In genomic region chr9:63377270-63378142, GRCm38 (mm10) we compare ENCODE assay signal across 8 mouse cellular contexts. TPM values are rescaled to one million over a fixed set of nuclear protein-coding genes. Genes with fewer than 3 reads are reported as not detected.
DNase-seq lines count a peak whose midpoint lies in the region; ATAC-seq and TF ChIP-seq lines count a peak whose summit lies in the region.

Gene Map2k5, minus strand, starts transcription at chr9:63377902.

- peak within 1 kb of the TSS; percentile 75 for H3K9ac ChIP-seq in kidney, embryonic 15.5 days

- no peak for TF ChIP-seq POLR2A in bone marrow macrophage, adult 2 months (IDR thresholded peaks at IDR 0.05; ENCODE audit: borderline replicate concordance, low read depth, low read length)
- TF ChIP-seq POLR2A in embryonic fibroblast, embryonic 13.5 days (IDR thresholded peaks at IDR 0.05; ENCODE audit: low read depth, low read length): peak; percentile 68; the same call in 1 of the 2 replicates

- H3K4me2 ChIP-seq in kidney, embryonic 15.5 days: peak within 1 kb of the TSS; percentile 86

- H3K4me3 ChIP-seq in bone marrow macrophage, adult 2 months (ENCODE audit: insufficient read depth, low read length): peak within 1 kb of the TSS; percentile 91
- H3K4me3 ChIP-seq in embryonic fibroblast, embryonic 13.5 days (ENCODE audit: insufficient read depth, low read length): peak within 1 kb of the TSS; percentile 76
- peak within 1 kb of the TSS; percentile 73 for H3K4me3 ChIP-seq in kidney, embryonic 15.5 days (replicated peaks)

- no peaks in the 10 kb centered on the region for H3K9me3 ChIP-seq in kidney, embryonic 15.5 days (replicated peaks)

- no peak for TF ChIP-seq CTCF in bone marrow macrophage, adult 2 months (IDR thresholded peaks at IDR 0.05; ENCODE audit: low read depth, low read length)
- no peak for TF ChIP-seq CTCF in embryonic fibroblast, embryonic 13.5 days (IDR thresholded peaks at IDR 0.05; ENCODE audit: borderline replicate concordance, insufficient read depth, low read length)

- H3K4me1 ChIP-seq in bone marrow macrophage, adult 2 months (ENCODE audit: control insufficient read depth, insufficient read depth, low read length): peaks cover 15% of the 10 kb centered on the region
- no peaks in the 10 kb centered on the region; the same call in 1 of the 2 replicates for H3K4me1 ChIP-seq in embryonic fibroblast, embryonic 13.5 days (ENCODE audit: control insufficient read depth, insufficient read depth, low read length)
- peaks cover 29% of the 10 kb centered on the region for H3K4me1 ChIP-seq in kidney, embryonic 15.5 days

- H3K36me3 ChIP-seq in kidney, embryonic 15.5 days: peaks cover 21% of the 10 kb centered on the region; the same call in 1 of the 2 replicates

- no peaks in the 10 kb centered on the region for H3K27me3 ChIP-seq in kidney, embryonic 15.5 days

- under 1% methylated on average over 58 of the region's 58 CpGs for WGBS in kidney, embryonic 15.5 days

- ATAC-seq in kidney, embryonic 15.5 days (replicated peaks; ENCODE audit: low FRiP score): peak; percentile 95
- peak; percentile 98 for ATAC-seq in monocyte, adult 5-6 weeks (replicated peaks; ENCODE audit: insufficient number of reproducible peaks, low FRiP score, low TSS enrichment, poor library complexity, severe bottlenecking)

- DNase-seq in A20 (ENCODE audit: low read depth, low spot score) (peak; percentile 94), liver (peak; percentile 93)
- peak; percentile 90 for DNase-seq in heart, adult 9 months (ENCODE audit: low spot score in 2 of 2)
- DNase-seq in spleen, postnatal 4 days (ENCODE audit: low spot score in 2 of 2): peak; percentile 90 to 96

- peak within 1 kb of the TSS; percentile 82 for H3K27ac ChIP-seq in bone marrow macrophage, adult 2 months (ENCODE audit: insufficient read depth, low read depth, low read length)
- peak within 1 kb of the TSS; percentile 28; the same call in 1 of the 2 replicates for H3K27ac ChIP-seq in embryonic fibroblast, embryonic 13.5 days (ENCODE audit: insufficient read depth, low read length)
- peak within 1 kb of the TSS; percentile 91 for H3K27ac ChIP-seq in kidney, embryonic 15.5 days

RNA-seq across cellular contexts. Expression of gene Map2k5, which starts in this region (rescaled TPM):
- polyA plus RNA-seq in bone marrow macrophage, adult 2 months (2012; ENCODE audit: insufficient read depth, insufficient read length, missing spikeins): 21.0 and 25.3 TPM in 2 replicates
- 20.9 and 24.2 TPM in 2 replicates for polyA plus RNA-seq in embryonic fibroblast, embryonic 13.5 days (2011; ENCODE audit: insufficient read length, low read depth, missing spikeins)
- 33.6 and 34.0 TPM in 2 replicates for polyA plus RNA-seq in kidney, embryonic 15.5 days (2015; fragmentation: Nextera tagmentation; extraction: Ambion mirVana)
- 13.9 to 27.5 TPM (median 18.0 TPM) in 3 replicates for total RNA-seq in monocyte, adult 5-6 weeks (2017)

Comparison
In these comparisons a context has a peak if more than half of its experiments do, and no peak if none do; other contexts are left out.
1. Peak in every context shown above with its lines: DNase-seq, ATAC-seq, H3K4me3 ChIP-seq and H3K27ac ChIP-seq.
2. H3K27ac ChIP-seq: peak in every context shown above with its lines; median percentile 91 in kidney, embryonic 15.5 days; 82 in bone marrow macrophage, adult 2 months; 28 in embryonic fibroblast, embryonic 13.5 days.